Mouse (Mus musculus): ENCODE data around the gene Phb2.

The Phb2 gene

GRCm38 (mm10) chr6:124720904-124721303 is 8.8 kb downstream of the Phb2 start:
- CTCF ChIA-PET = no interaction called here

DNA sequence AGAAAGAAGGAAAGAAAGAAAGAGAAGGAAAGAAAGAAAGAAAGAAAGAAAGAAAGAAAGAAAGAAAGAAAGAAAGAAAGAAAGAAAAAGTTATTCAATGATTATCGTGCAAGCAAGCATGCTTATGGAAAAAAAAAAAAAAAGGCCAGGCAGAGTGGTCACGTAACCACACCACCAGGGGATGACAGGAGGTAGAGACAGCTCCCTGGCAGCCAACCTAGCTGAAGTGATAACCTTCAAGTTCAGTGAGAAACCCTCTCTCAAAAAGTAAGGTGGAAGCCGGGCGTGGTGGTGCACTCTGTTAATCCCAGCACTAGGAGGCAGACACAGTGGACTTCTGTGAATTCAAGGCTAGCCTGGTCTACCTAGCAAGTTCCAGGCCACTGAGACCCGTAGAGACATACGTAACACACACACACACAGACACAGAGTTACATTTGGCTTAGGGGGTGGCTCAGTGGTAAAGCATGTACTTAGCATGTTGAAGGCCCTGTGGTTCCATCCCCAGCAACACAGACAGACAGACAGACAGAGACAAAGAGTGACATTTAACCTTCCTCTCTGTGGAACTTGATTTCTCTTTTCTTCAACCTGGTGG is 10.8 kb downstream of the Phb2 start:
- CTCF ChIA-PET = interaction anchor here (0.7 kb wide), 1 partner anchor 568 kb away, joined by 3 read pairs; no protein-coding TSS in a partner anchor

DNA sequence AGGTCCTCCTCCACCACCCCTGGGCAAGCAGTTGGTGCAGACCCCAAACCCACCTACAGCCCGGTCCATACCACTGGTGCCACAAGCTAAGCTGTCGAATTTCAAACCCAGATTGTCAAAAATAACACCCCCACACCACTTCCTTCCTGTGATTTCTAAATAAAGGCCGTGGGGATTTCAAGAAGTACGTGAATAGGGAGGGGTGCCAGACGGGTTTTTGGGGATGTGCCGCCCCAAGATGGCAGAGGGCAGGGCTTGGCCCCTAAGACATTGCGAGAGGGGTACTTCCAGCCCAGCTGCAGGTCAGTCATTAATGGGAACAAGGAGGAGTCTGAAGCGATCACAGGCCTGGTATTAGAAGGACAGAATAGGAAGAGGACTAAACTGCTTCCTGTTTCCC is 11.4 kb downstream of the Phb2 start:
- CTCF ChIA-PET = interaction anchor here (1.5 kb wide), 1 partner anchor 8 kb away, joined by 5 read pairs; no protein-coding TSS in a partner anchor

DNA sequence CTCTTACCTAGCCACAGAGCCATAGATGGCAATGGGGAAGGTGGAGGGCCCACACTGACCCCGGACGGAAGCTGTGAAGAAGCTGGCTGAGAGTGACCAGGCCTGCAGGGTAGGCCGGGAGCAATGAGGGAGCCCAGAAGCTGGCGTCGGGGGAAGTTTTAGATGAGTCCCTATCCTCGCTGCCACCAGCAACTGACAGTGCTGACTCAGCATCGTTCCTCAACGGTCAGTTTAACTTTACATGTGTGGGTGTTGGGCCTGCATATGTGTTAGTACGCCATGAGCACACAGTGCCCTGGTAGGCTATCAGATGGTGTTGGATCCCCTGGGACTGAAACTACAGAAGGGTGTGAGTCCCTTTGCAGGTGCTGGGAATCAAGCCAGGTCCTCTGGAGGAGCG is 12.3 kb downstream of the Phb2 start:
- CTCF ChIA-PET = interaction anchor here (1.1 to 1.5 kb wide), 2 partner anchors 9 to 32 kb away, joined by 5 to 9 read pairs; partner anchors contain the start of genes Atn1 and Gm45234

DNA sequence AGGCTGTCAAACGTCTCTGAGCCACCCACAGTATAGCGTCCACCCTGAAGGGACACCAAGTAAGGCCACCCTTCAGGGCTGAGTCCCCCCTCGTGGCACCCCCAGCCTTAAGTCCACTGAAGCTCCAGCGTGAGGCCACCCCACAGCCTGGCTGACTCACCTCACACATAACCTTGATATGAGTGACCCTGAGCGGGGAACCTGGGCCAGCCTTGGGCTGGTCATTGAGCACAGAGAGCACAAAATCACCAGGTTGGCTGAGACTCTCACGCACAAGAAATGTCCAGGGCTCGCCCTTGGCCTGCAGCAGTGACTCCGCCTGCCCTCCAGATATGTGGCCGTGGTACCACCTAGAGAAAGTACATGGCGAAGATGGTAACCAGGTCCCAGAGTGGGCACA is 16.5 kb downstream of the Phb2 start:
- CTCF ChIA-PET = interaction anchor here (0.9 to 1.8 kb wide), 2 partner anchors 9 to 10 kb away, joined by 4 to 9 read pairs; partner anchors contain the start of gene Ptpn6

DNA sequence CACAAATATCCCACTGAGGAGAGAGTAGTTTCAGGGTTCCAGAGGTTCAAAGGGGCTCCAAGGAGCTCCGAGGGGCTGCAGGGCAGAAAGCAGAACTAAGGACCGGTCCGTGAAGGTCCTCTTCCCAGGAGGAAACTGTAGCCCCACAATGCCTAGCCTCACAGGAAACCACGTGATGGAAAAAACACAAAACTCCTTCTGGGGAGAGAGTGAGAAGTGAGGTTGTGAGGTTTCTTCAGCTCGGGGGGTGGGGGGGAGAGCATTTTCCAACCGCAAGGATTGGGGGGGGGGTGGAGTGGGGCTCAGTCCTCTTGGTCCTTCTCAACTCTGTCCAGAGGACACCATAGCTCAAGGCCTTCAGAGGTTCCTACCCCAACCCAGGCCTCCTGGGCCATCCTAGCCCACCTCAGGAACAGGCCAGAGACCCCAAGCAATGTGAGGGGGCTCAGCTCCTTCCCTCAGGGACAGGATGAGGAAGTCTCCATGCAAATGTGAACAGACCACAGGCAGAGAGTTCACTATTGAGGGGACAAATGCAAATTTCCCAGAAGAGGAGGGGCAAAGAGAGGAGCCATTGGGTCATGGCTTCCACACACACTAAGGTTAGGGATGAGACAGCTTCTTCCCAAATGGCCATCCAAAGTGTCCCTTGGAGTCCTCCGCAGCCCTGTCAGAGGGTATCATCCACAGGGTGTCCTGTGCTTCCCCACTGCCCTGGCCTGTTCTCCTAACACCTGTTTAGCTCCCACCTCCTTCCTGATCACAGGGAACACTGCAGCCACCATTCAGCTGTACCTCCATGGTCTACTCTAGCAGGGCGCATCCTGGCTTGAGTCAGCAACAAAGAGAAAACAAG is 17.9 kb downstream of the Phb2 start:
- CTCF ChIA-PET = interaction anchor here (0.6 to 1.8 kb wide), 4 partner anchors 11 to 79 kb away, joined by 3 to 9 read pairs (median 4); no protein-coding TSS in a partner anchor

DNA sequence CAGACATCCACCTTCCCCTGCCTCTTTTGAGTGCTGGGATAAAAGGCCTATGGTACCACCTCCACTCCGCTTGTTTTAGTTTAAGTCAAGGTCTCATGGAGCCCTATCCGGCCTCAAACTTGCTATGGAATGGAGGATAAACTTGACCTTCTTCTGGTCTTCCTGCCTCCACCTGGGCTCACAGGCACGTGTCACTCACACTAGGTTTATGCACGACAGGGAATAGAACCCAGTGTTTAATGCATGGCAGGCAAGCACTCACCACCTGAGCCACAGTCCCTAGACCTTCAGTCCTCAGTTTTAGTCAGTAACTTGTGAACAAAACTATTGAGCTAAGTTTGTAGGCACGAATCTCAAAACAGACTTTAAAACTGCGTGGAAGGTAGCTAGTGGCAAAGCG is 18.9 kb downstream of the Phb2 start:
- CTCF ChIA-PET = interaction anchor here (1.1 kb wide), 1 partner anchor 14 kb away, joined by 6 read pairs; no protein-coding TSS in a partner anchor

GRCm38 (mm10) chr6:124732476-124733370 is 20.6 kb downstream of the Phb2 start:
- CTCF ChIA-PET = interaction anchor here (1.4 kb wide), 1 partner anchor 16 kb away, joined by 3 read pairs; no protein-coding TSS in a partner anchor

GRCm38 (mm10) chr6:124734417-124734816 is 22.3 kb downstream of the Phb2 start:
- CTCF ChIA-PET = no interaction called here

- CTCF ChIA-PET = no interaction called here
Measured at GRCm38 (mm10) chr6:124737040-124737439, 24.9 kb downstream of the Phb2 start.

- CTCF ChIA-PET = interaction anchor here (0.5 to 1.0 kb wide), 2 partner anchors 10 to 169 kb away, joined by 3 to 4 read pairs; no protein-coding TSS in a partner anchor
Measured at GRCm38 (mm10) chr6:124738511-124739023, 26.4 kb downstream of the Phb2 start, which contains the start of gene Ptpn6. Gene Ptpn6 (minus strand): TSS chr6:124738714.

DNA sequence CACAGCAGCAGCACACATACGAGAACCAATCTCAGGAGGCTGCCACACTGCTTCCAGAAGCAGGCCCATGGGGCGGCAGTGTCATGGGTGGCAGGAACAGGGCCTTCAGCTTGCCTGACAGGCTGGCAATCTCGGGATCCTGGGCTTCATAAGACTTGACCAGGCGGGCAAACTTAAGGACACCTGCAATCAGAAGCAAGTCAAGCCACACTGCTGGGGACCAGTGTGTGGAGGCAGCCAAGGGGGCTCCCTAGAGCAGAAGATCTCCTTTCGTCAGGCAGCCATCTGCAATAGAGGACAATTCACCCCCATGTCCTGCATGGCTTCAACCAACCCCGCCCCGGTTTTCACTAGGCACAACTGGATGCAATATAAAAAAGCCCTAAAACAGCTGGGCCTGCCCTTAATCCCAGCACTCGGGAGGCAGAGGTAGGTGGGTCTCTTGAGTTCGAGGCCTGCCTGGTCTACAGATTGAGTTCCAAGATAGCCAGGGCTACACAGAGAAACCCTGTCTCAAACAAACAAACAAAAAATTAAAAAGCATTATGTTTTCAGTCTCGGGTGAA is 27.2 kb downstream of the Phb2 start:
- CTCF ChIA-PET = interaction anchor here (0.5 to 3.8 kb wide), 2 partner anchors 23 to 169 kb away, joined by 3 to 22 read pairs; no protein-coding TSS in a partner anchor

DNA sequence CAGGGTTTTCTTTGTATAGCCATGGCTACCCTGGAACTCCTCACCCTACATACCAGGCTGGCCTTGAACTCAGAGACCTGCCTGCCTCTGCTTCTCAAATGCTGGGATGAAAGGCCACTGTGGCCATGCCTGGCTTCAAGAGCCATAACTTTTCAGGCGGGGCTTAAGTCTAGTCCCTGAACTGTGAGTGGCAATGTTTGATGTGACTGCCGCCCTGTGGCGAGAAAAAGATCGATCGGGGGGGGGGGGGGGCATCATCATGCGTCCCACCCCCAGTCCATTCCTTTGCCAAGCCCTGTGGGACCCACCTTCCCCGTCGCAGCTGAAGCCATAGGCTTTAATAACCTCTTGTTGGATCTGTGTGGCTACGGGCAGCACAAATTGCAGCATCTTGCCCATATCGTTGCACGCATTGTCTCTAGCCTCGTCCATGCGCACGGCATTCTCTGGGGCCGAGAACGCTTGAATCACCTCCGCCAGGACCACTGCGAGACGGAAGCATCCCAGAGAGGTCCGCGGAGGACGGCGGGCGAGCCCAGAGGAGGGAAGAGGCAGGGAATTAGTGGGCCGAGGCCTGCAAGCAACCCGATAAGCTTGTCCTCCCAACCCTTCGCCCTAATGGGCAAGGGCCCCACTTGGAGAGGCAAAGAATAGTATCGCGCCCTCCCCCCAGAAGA is 28.2 kb downstream of the Phb2 start:
- CTCF ChIA-PET = interaction anchor here (1.0 to 3.8 kb wide), 3 partner anchors 17 to 37 kb away, joined by 3 to 22 read pairs (median 4); no protein-coding TSS in a partner anchor

DNA sequence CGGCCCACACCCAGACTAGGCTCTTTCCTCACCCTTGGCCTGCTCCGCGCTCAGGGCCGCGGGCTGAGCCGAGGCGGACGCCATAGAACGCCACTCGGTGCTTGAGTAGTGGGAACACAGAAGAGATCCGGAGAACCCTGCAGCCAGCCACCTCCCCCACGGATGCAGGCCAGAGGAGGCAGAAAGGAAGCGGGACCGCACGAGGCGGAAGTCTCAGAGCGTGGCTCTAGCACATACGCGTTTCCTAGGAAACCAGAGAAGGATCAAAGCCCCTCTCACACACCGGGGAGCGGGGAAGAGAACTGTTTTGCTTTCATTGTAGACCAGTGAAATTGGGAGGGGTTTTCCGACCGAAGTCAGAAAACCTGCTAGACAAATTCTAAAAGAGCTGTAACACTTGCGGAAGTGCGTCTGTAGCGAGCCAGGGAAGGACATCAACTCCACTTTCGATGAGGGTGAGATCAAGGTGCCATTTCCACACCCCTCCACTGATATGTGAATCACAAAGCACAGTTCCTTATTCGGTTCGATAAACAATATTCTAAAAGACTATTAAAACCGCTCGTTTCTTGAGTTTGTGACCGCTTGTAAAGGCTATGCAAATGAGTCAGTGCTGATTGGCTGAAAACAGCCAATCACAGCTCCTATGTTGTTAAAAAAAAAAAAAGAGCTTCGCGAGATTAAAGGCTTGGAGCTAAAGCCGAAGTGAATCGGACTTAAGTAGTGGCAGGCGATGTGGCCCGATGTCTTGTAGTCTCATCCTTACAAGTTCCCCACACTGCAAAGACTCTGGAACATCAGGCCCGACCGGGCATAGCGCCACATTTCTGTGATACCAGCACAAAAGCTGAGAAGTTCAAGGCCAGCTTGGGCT is 29.0 kb downstream of the Phb2 start, which contains the start of gene Grcc10:
Gene Grcc10, minus strand, starts transcription at position 487 of the 874 bp plus-strand sequence.
- CTCF ChIA-PET = interaction anchor here (1.0 to 3.8 kb wide), 4 partner anchors 16 to 38 kb away, joined by 3 to 22 read pairs (median 4); no protein-coding TSS in a partner anchor

GRCm38 (mm10) chr6:124741842-124742241 is 29.7 kb downstream of the Phb2 start:
- CTCF ChIA-PET = interaction anchor here (1.3 to 3.8 kb wide), 2 partner anchors 16 to 26 kb away, joined by 4 to 22 read pairs; no protein-coding TSS in a partner anchor

DNA sequence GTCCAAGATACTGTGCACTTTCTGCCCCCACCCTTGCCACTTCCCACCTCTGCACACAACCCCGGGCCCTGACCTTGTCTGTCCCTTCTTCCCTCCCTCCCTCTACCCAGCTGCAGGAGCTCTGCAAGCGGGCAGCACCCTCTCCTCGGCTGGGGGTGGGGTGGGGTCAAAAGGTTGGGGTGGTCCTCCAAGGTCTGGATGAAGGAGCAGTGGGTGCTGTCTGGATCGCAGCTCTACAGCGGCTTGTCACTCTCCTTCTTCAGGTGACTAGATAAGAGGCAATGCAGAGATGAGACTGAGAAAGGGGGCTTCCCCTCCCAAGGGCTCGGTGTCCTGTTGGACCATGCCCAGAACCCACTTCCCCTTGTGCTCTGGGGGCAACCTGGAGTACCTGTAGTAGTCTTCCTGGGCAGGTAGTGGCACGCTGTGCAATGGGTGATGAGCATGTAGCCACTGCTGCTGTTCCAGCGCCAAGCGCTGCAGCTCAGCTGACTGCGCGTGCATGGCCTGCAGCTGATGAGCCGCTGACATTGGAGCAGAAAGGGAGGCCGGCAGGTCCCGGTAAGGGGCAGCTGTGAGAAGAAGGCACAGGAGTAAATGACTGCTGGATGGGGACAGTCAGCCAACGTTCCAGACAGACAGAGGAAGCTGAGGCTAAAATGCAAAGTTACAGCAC is 30.8 kb downstream of the Phb2 start:
- CTCF ChIA-PET = interaction anchor here (0.6 to 3.8 kb wide), 3 partner anchors 16 to 267 kb away, joined by 3 to 22 read pairs (median 7); no protein-coding TSS in a partner anchor

GRCm38 (mm10) chr6:124743647-124744046 is 31.5 kb downstream of the Phb2 start:
- CTCF ChIA-PET = interaction anchor here (0.6 to 1.0 kb wide), 2 partner anchors 16 to 266 kb away, joined by 3 to 7 read pairs; no protein-coding TSS in a partner anchor

All from spleen, embryonic (tissue).